ENCODE assay signal across 22 mouse cellular contexts in the genomic region with DNA sequence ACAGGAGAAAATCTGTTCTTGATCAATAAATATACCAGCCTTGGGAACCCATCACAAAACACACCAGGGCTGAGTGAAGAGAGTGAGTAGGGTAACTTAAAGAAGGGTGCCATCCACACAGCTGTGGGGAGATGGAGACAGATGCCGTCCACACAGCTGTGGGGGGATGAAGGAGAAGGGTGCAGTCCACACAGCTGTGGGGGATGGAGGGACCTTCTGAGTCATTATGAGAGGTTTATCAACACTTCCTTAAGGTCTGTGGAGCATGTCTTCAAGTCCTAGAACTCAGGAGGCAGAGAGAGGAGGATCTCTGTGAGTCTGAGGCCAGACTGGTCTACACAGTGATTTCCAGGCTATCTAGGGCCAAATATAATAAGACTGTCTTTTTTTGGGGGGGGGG.
"Had no signal": no experiment of that assay in that cellular context is flagged by ENCODE, and none has a peak within 500 bp of the region (broad histone marks: within the 10 kb centered on the region; RNA-seq: fewer than 3 reads in every experiment).

No protein-coding gene starts in this region.

- H3K27me3 ChIP-seq: limb, embryonic 13.5 days; liver, embryonic 12.5 days; liver, embryonic 15.5 days; lung, embryonic 15.5 days; neural tube, embryonic 12.5 days; neural tube, embryonic 15.5 days had no signal

- H3K9ac ChIP-seq: limb, embryonic 13.5 days; liver, embryonic 12.5 days; liver, embryonic 15.5 days; lung, embryonic 15.5 days; neural tube, embryonic 12.5 days; neural tube, embryonic 15.5 days had no signal

- H3K4me3 ChIP-seq: layer of hippocampus, adult 2 months; limb, embryonic 10.5 days; limb, embryonic 13.5 days; liver, embryonic 12.5 days; liver, embryonic 15.5 days; lung, embryonic 15.5 days; neural tube, embryonic 12.5 days; neural tube, embryonic 15.5 days had no signal

- DNase-seq: kidney, postnatal 25 days; layer of hippocampus, adult 9-11 months; liver; lung, adult 18-20 months; lung, postnatal 14 days; lung, postnatal 4 days; midbrain, embryonic 14.5 days; right cerebral cortex, adult 18-20 months; right cerebral cortex, postnatal 14 days; right cerebral cortex, postnatal 4 days; thymus, adult 18-20 months; thymus, postnatal 36 days had no signal

- H3K27ac ChIP-seq: kidney, postnatal 0 days; layer of hippocampus, adult 2 months; limb, embryonic 10.5 days; limb, embryonic 13.5 days; liver, embryonic 15.5 days; lung, embryonic 15.5 days; neural tube, embryonic 12.5 days; neural tube, embryonic 15.5 days had no signal

- H3K4me2 ChIP-seq: limb, embryonic 13.5 days; liver, embryonic 12.5 days; liver, embryonic 15.5 days; lung, embryonic 15.5 days; midbrain, embryonic 11.5 days; neural tube, embryonic 12.5 days; neural tube, embryonic 15.5 days had no signal

- H3K9me3 ChIP-seq: limb, embryonic 10.5 days; limb, embryonic 13.5 days; liver, embryonic 12.5 days; liver, embryonic 15.5 days; lung, embryonic 15.5 days; neural tube, embryonic 12.5 days; neural tube, embryonic 15.5 days had no signal

- H3K4me1 ChIP-seq: lung, embryonic 15.5 days; neural tube, embryonic 12.5 days had no signal

- ATAC-seq: liver, embryonic 12.5 days had no signal
